Mouse (Mus musculus) mesoderm, embryonic 11.5 days (tissue): Measurements from ENCODE around the gene Adamts15.

Source experiments
- DNase-seq: peaks from one replicate; pipeline ENCODE4 v3.0.0-alpha.2; 2012; ENCODE audit warnings: low read depth, low spot score

Adamts15 gene

DNA sequence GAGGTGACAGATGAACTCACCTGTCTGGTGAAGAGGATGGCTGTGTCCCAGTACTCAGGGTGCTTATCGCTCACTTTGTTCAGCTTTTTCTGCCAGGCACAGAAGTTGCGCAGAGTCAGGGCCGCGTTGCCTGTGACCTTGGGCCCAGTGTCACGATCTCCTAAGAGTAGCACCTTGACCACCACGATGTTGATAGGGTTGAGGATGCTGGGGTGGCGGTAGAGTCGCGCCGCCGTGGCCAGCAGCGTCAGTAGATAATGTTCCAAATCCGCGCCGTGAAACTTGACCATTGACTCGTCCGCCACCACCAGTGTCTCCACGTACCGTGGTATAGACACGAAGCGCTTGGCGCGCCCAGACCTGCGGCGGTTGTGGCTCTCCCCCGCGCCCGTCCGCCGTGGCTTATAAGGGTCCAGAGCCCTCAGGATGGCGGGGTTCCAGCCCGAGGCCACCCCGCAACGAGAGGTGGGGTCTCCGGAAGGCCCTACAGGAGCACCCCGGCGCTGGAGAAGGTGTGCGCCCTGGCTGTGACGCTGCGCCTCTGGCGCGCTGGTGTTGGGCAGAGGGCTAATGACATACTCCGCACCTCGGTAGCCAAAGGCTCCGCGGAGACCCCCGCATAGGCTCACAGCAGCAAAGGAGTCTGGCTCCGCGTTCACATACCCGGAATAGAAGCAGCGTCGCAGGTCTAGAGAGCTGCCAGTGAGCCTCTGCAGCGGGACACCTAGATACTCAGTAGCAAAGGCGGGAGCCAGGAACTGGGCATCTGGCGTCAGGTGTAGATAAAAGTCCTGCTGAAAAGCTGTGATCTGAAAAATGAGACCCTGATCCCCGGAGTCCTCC, 770 bp downstream of the Adamts15 start:
- DNase-seq, result no peak

DNA sequence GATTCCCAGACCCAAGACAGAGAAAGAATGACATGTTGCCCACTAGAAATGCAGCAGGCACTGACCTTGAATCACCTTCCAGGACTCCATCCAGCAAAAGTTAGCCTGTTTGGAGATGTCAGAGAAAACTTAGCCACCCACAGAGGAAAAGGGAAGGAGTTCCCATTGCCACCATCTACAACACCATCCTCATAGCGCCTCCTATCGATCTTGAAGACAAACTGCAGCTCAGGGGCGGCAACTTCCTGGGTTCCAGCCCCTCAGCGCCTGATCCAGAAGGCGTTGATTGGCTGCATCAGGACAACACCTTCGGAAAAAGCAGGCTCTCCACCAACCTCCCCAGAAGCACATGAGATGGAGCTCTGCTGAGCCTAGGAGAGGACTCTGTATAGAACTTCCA, 1.5 kb downstream of the Adamts15 start:
- no peak for DNase-seq

DNA sequence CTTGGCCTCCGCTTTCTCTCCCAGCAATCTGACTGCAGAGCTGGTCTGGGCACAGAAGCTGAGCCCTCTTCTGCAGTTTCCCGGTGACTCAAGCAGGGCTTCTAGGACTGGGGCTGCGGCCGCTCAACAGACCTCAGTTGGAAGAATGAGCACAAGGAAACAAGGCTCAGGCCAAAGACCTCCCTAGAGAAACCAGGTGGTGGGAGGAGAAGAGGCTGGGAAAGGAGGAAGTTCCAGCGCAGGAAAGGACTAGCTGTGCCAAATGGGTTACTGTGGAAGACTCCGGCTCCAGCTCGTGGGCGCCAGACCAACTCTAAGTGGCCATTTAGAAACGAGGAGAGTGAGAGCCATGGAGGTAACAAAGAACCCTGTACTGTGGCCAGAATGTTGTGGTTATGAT, 2.6 kb downstream of the Adamts15 start:
- DNase-seq, result no peak

DNA sequence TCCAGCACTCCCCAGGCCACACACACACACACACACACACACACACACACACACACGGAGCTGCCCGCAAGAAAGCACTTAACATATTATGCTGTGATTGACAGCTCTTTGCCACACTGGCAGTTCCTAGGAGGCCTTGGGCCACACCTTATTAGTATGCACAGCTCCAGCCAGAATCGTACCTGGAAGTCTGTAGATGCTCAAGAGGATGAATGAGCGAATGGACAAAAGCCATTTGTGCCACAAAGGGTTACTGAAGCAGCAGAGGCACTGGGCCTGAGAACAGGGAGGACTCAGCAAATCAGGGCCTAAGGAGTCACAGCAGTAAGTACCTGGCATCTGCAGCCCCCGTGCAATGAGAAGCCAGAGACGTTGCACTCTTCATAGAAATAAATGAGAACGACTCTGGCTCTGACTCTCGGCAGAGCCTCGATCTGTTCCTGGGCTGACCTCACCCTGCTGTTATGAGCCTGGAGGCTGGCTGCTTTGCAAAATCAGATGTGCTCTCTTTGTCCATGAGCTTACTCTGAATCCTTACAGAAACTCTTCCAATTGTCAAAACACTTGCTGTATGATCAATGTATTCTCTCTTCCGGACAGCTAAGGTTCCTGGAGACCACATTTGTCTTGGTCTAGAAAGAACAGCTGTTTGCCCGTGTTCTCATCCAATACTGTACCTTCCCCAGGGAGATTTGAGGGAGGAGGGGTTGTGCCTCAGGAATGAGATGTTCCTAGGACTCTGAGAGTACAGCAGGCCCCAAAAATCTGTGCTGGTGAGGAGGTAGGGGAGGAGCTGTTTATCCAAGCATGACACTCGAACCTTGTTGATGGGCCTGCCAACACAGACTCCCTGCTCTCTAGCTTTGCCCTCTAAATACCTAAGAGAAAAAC, 3.5 kb downstream of the Adamts15 start:
- no peak for DNase-seq

DNA sequence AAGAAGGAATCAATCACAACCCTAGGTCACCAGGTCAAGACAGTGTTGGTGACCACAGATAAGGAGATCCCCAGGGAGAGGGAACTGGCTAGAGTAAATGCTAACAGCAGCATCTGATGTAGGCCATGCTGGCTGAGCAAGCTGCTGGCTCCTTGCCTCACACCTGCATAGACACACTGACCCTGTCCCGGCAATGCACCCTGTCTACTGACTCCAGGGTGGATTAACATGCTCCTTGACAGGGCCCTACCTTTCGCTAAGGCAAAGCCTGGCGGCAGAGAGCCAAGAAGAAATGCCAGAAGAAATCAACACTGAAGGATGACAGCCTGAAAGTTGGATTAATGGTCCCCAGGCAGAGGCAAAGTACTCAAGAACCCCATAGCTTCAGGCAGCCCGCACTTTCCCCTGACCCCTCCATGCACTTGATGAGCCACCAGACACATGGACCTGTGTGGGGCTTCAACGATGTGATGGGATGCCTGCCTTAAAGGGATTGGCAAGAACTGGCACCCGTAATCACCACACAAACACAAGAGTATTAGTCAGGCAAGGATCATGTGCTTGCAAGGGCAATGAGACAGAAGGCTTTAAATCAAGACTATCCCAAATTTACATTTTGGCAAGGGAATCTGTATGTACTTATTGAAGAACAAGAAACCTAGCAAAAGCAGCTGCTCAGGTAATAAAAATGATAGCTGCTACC, 5.8 kb downstream of the Adamts15 start:
- DNase-seq, result no peak

DNA sequence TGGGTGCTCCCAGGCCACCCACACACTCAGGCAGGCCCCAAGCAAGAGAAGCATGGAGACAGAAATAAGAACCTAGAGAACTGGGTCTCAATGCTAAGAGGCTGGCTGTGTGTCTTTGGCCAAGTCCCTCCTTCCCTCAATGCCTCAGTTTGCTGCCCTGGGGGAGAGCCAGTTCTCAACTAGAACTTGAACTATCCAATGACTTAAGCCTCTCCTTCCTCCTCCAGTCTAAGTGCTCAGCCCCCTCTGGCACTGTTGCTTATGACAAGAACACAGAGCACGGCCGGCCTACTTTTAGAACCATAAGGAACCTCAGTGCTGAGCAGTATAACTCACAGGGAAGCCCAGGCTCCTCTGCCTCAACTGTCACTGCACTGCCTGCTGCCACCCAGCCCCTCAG, 8.0 kb downstream of the Adamts15 start:
- no peak for DNase-seq

DNA sequence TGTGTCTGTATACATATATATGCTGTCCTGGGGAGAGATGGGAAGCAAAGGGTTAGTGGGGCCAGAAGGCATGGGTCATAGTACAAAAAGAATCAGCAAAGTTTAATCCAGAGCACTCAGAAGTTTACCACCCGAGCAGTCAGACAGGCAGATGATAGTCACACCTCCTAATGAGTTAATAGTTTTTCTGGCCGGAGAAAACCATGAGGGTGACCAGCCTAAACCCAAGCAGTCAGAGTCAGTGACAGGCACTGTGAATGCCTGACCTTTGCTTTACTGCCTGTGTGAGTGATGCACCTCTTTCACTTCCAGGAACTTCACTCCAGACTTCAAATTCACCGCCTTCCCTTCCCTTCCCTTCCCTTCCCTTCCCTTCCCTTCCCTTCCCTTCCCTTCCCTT, 8.8 kb downstream of the Adamts15 start:
- DNase-seq, result no peak

DNA sequence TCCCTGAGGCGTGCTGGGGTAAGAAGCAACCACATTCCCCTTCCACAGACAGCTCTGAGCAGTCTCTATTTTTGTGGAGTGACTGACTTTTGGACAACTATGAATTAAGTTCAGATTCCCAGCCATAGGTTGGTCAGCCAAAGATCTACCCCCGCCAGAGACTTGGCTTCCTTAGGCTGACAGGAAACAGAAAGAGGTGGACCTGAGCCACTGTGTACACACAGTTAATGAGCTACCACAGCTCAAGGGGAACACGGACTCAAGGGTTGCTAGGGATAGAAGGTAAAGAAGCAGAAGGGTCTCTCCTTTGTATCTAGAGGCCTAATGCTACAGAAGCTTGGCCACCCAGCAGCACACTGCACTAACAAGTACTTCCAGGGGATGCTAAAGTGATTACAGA, 10.1 kb downstream of the Adamts15 start:
- no peak for DNase-seq

DNA sequence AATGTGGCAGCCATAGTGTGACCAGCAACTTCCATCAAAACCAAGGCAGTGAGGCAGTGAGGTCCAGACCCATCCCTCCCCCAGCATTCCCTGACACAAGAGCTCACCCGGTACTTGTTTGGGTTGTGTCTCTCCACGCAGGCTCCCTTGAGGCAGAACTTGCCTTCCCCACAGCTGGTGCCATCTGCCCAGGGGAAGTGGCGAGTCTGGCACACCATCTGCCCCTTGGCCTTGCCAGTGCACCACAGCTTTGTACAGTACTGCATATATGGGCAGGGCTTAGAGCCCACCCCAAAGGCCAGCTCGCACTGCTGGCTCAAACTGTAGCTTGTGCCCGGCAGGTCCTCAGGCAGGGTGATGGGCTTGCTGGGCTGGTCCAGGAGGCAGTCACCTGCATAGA, 11.8 kb downstream of the Adamts15 start:
- DNase-seq, result no peak

DNA sequence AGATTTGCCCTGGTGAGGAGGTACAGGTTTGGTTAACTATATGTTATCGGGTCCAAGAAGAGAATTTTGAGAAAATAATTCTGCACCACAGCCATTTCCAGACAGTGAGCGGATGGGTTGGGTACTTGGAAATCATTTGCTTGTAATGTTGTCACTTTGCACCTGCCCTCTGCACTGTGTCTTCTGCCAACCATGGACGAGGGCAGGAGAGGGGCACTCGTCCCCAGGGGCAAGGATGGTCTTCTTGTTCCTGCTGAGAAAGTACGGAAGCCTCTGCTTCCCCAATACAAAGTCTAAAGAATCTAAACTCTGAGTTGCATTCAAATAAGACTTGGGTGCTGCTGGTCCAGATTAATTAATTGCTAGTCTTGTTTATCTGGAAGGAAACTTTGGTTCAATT, 13.3 kb downstream of the Adamts15 start:
- DNase-seq, result no peak

DNA sequence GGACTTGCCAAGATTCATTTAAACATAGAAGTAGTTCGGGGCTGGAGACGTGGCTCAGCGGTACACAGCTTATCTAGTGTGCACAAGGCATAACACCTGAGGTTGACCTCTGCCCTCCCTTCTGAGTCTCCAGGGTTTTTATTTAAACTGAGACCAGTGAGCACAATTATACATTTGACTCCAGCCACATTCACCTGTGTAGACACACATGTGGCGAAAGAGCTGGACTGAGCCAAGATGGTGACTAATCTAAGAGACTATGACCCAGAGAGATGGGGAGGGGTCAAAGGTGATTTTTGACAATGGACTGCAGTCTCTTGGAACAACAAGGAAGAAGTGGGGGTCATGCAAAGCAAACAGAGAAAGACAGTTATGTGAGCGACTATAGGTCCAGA, 14.0 kb downstream of the Adamts15 start:
- DNase-seq, result no peak

DNA sequence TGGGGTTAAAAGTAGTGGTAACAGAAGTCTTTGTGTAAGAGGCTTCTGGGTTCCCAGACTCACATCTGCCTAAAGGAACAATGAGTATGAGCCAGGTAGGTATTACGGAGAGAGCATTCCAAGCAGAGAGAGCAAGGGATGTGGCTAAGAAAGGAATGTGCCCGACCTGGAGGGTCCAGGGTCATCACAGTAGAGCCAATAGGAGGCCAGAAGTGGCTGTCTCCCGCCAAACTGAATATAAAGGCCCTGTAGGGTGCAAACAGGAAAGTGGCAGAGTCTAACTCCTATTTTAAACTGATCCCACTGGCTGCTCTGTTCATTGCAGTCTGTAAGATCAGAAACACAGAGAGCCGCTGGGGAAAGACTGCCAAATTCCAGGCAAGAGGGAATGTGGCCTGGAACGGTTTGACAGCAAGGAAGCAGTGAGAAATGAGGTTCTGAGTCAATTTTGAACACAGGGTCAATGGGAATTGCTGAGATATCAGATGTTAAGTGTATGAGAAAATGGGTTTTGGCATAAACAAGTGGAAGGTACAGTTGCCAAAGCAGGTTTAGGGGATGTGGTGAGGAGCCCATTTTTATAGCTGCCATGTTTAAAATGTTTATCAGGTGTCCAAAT, 14.5 kb downstream of the Adamts15 start:
- no peak for DNase-seq

DNA sequence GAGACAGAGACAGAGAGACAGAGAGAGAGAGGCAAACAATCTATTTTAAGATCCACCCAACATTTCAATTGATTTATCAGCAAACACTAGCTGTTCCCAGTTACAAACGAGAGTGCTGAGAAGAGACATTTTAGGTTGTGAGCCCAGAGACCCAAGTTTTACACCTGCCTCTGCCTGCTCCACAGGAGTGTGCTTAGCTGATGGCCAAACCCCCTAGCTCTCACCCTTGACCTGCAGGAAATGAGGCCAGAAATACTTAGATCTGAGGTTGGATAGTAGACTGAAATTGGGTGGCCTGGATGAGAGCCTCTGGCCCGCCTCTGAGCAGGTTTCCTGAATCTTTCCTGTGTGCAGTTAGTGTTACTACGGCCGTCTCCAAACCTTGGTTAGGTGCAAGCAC, 15.8 kb downstream of the Adamts15 start:
- DNase-seq, result no peak

DNA sequence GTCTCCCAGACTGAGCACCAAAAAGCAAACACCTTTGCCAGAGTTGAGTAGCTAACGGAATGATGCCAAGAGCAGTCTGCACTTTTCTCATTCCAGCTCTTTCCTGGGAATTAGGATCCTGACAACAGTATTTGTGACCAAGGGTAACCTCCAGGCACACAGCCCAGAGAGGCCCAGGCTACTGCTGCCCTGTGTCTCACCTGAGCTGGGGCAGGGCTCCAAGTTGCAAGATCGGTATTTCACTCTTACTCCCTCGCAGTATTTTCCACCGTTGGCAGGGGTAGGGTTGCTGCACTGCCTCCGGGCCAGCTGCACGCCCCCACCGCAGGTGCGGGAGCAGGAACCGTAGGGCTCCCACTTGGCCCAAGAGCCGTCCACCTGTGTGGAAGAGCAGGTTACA, 16.4 kb downstream of the Adamts15 start:
- no peak for DNase-seq

DNA sequence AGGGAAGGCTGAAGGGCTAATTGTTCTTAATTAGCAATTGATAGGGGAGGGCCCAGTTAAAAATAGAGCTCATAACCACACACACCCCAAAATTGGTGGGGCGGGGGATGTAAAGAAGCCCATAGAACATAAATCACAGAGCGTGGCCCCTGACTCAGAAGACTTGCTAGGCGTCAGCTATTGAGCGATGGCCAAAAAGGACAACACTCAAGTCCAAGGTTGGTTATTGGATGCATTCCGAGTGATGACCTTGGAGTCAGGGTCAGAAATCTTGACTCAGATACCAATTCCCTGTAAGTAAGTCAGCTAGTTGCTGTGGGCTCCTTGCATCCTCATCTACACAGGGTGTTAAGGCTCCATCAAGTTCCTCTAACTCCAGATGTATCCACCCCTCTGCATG, 19.0 kb downstream of the Adamts15 start:
- DNase-seq, result no peak

DNA sequence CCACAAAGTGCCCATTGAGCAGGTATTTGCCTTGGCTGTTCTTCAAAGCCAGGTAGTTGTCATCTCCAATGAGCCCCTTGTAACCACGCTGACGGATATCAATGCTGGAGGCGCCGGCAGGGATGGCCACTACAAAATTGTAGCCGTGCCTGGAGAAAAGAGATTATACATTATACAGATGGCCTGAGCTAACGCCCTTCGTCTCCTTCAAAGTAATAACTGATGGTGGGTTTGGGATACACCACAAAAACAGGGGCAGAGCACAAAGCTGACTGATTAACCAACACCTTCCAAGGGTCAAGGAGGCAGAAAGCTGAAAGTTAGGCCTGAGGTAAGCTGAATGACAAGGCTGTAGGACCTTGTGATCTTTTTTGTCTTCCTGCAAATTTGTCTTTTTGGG, 19.6 kb downstream of the Adamts15 start:
- DNase-seq, result no peak

DNA sequence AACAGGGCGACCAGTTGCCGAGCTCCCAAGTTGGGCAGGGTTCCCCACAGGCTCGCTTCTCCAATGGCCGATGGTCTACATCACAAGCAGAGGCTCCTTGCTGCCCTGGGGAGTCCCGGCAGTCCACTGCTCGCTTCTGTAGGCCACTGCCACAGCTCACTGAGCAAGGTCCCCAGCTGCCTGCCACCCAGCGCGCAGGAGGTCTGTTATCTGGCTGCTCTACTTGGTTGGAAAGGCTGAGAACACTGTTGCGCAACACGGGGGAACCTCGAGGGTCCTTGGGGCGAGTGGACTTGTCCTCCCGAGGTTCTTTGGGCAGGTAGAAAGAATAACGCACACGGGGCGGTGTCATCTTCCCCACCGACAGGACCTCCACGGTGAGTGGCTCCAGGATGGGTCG, 20.1 kb downstream of the Adamts15 start:
- DNase-seq, result no peak

DNA sequence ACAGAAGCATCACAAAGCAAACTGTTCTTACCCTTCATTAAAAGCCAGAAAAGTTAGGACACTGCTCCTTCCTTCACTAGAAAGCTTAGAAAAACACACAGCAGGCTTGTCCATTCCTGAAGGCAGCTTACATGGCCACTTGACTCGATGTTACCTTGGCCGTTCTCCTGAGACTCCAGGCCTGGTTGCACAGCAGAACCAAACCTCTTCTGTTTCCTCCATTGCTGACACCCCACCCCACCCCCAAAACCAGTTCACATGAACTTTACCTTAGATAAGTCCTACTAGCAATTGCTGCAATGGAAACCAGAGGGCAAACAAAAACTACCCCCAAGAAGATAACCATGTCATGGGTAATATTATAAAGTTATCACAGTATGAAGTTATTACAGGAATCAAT, 25.1 kb downstream of the Adamts15 start:
- no peak for DNase-seq

DNA sequence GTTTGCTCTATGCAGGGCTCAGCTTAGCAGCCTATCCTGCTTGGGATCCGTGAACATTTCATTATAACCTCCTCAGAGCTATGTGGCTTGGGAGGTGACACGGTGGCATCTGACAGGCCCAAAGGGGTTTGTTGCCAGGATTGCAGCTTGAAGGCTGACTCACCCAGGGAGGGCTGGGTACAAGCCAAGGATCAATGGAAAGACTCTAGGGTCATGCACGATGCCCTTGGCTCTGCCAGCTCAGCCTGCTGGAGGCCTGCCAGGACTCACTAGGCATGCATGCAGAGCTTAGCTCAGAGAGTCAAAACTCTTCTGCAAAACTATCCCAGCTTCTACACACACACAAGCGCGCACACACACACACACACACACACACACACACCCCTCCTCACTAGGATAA, 25.5 kb downstream of the Adamts15 start:
- DNase-seq, result no peak

DNA sequence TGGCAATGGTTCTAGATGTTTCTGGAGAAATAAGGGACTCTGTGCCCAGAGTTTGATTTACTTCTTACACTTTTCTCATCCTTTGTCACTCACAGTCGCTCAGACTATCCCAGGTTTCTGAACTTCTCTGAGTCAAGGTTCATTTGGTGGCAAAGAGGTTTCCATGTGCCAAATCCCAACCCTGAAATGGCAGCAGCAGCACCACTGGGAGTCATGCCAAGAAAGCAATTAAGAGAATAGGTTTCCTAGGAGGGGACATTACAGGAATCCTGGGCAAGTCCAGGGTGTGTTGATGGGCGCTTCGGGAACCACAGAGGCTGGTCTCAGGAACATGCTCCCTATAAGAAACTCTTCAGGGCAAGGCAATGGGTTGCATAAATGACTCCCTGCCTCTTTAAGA, 26.6 kb downstream of the Adamts15 start:
- DNase-seq, result no peak

DNA sequence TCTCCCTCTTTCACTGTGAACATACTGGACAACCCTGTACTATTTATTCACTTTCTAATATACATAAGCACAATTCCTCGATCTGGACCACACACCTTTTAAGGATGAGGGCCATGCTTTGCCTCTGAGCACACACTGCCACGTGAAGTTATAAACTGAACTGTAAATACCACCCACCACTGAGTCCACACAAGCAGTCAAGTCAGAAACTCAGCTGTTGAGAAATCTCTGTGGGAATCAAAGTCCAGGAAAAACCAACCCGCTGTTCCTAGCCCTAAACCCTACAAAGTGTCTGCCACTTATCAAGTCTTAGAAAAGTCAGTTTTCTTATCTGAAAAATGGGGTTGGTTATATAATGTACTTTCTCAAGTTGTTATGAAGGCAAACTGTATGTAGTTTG, 36.0 kb downstream of the Adamts15 start:
- no peak for DNase-seq

DNA sequence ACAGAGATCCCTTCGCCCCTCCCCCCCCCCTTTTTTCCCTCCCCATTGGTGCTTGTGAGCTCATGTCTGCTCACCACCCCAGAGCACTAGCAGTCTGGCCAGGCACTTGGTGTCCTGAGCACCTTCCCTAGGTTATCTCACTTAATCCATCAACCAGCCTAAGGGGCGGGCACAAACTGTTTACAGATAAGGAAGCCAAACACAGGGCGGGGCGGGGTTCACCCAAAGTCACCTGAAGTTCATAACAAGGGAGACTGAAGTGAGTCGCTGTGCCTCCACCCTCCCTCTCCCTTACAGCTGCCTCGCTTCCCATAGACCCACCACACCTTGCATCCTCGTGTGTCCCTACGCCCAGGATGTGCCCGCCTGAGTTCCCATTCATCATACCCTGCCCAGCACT, 41.7 kb downstream of the Adamts15 start:
- DNase-seq, result no peak
